Mouse (Mus musculus) forebrain, embryonic 10.5 days (tissue): Measurements from ENCODE around the gene Kcnc4. TPM values are rescaled to one million over a fixed set of nuclear protein-coding genes. Genes with fewer than 3 reads are reported as not detected.

Experiments
- DNase-seq: peaks from one replicate; pipeline ENCODE4 v3.0.0-alpha.2; 2017; ENCODE audit warnings: low spot score; ENCODE audit errors: extremely low spot score
- H3K27ac ChIP-seq: fragments of 300-500 bp; sonication (generic); 2 replicates; pipeline ENCODE4 v1.5.1; 2016; ENCODE audit warnings: mild to moderate bottlenecking
- H3K27me3 ChIP-seq: fragments of 300-500 bp; sonication (generic); 2 replicates; pipeline ENCODE4 v1.6.1; 2016; ENCODE audit warnings: mild to moderate bottlenecking; ENCODE audit not compliant: poor library complexity, severe bottlenecking
- H3K36me3 ChIP-seq: fragments of 300-500 bp; sonication (generic); replicated peaks from 2 replicates; pipeline ENCODE4 v1.6.1; 2016; ENCODE audit warnings: mild to moderate bottlenecking, moderate library complexity
- H3K4me1 ChIP-seq: fragments of 300-500 bp; sonication (generic); 2 replicates; pipeline ENCODE4 v1.6.1; 2016
- H3K4me3 ChIP-seq: fragments of 300-500 bp; sonication (generic); 2 replicates; pipeline ENCODE4 v1.5.1; 2016; ENCODE audit warnings: mild to moderate bottlenecking, moderate library complexity
- H3K9me3 ChIP-seq: fragments of 300-500 bp; sonication (generic); 2 replicates; pipeline ENCODE4 v1.6.1; 2016; ENCODE audit warnings: mild to moderate bottlenecking, moderate library complexity
- WGBS: fragments of 180-500 bp; shearing (Covaris S2); methylation state at CpG from one replicate; pipeline ENCODE4 v1.1.7; 2016; 5-methylcytosine and 5-hydroxymethylcytosine counted together
- polyA plus RNA-seq: library from polyadenylated mRNA; unstranded; fragments of >200 nt; fragmentation: Nextera tagmentation; extraction: Ambion mirVana; gene quantifications from 2 replicates; pipeline ENCODE4 v1.2.1, GENCODE M21; 2016

Kcnc4 gene
- polyA plus RNA-seq, 1 experiment from 2014 or later: not detected

DNA sequence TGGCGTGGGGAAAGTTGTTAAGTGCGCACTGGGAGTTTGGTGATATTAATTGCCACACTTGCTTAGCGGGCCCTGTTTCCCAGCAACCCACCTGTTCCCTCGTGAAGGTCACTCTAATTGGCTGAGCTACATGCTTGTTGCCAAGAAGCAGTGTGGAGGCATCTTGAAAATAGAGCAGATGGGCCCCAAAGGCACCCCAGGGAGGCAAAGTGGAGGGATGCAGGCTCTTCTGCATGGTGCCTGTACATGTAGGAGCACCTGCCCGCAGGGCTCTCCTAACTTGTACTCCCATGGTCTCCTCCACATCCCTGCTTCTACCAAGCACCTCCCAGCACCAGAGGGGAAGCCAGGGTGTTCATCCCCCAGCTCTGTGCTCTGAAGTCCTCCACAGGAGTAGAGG lies 15.5 kb downstream of the Kcnc4 start:
- Histone ChIP-seq H3K36me3 (no peaks in the 10 kb centered on the region), H3K27me3 (no peaks in the 10 kb centered on the region; the same call in 1 of the 2 replicates), H3K9me3 (no peaks in the 10 kb centered on the region), H3K27ac (no peak overlapping the region), H3K4me1 (0 out of 2 replicates have a peak, but pooled peaks cover 11% of the 10 kb centered on the region), H3K4me3 (no peak overlapping the region)
- no peak for DNase-seq
- 84% methylated on average over 5 of the region's 5 CpGs for WGBS

- H3K4me3 ChIP-seq: no peak overlapping the region
- DNase-seq: no peak
- H3K36me3 ChIP-seq: no peaks in the 10 kb centered on the region
- H3K9me3 ChIP-seq: no peaks in the 10 kb centered on the region
- 0 out of 2 replicates have a peak, but pooled peaks cover 11% of the 10 kb centered on the region for H3K4me1 ChIP-seq
- 84% methylated on average over 11 of the region's 11 CpGs for WGBS
- no peaks in the 10 kb centered on the region; the same call in 1 of the 2 replicates for H3K27me3 ChIP-seq
- peak overlapping the region; percentile 35; the same call in 1 of the 2 replicates for H3K27ac ChIP-seq
Measured at GRCm38 (mm10) chr3:107442191-107442590, 17.2 kb downstream of the Kcnc4 start.

DNA sequence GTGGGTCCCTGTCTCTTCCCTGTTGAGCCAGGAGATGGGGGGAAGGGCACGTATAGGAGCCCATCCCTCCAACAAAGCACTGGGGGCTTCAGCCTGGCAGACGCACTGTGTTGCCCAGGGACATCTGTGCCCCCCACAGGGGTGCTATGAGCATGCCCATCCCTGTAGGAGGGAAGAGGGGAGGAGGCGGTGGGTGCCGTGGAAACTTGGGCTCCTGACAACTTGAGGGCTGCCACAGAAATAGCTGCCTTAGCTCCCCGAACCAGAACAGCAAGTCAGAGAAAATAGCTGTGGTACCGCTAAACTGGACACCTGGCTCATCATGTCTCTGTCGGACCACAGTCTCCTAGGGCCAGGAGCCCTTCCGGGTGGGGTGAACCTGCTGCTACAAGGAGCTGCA lies 18.0 kb downstream of the Kcnc4 start:
- DNase-seq: no peak
- Histone ChIP-seq H3K9me3 (no peaks in the 10 kb centered on the region), H3K4me1 (0 out of 2 replicates have a peak, but pooled peaks cover 11% of the 10 kb centered on the region), H3K27me3 (no peaks in the 10 kb centered on the region; the same call in 1 of the 2 replicates), H3K4me3 (no peak overlapping the region), H3K36me3 (no peaks in the 10 kb centered on the region), H3K27ac (no peak overlapping the region)
- 85% methylated on average over 8 of the region's 8 CpGs for WGBS

DNA sequence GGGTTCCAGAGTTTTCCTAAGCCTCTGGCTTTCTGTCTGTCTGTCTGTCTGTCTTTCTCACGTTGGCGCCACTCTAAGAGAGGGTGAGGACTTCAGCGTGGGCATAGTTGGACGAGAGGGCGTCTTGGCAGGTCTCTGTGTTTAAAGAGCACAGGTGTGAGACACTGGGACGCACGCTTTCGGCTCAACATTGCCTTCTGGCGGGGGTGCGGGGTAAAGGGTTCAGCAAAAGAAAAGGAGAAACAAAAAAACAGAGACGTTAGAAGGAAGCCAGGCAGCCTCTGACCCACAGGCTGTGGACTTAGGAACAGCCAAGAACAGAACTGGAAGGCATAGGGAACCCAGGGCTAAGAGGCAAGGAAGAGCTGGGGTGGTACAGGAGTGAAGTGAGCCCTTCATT lies 20.1 kb downstream of the Kcnc4 start:
- WGBS: 90% methylated on average over 11 of the region's 11 CpGs
- Histone ChIP-seq H3K27ac (no peak overlapping the region), H3K9me3 (no peaks in the 10 kb centered on the region), H3K36me3 (no peaks in the 10 kb centered on the region), H3K4me3 (no peak overlapping the region), H3K27me3 (no peaks in the 10 kb centered on the region), H3K4me1 (0 out of 2 replicates have a peak, but pooled peaks cover 11% of the 10 kb centered on the region)
- DNase-seq: no peak

GRCm38 (mm10) chr3:107437666-107438065 lies 21.7 kb downstream of the Kcnc4 start:
- no peaks in the 10 kb centered on the region for H3K27me3 ChIP-seq
- 0 out of 2 replicates have a peak, but pooled peaks cover 4% of the 10 kb centered on the region for H3K4me1 ChIP-seq
- H3K9me3 ChIP-seq: no peaks in the 10 kb centered on the region
- no peaks in the 10 kb centered on the region for H3K36me3 ChIP-seq
- no peak overlapping the region for H3K4me3 ChIP-seq
- no peak overlapping the region for H3K27ac ChIP-seq
- DNase-seq: no peak
- 85% methylated on average over 2 of the region's 2 CpGs for WGBS

DNA sequence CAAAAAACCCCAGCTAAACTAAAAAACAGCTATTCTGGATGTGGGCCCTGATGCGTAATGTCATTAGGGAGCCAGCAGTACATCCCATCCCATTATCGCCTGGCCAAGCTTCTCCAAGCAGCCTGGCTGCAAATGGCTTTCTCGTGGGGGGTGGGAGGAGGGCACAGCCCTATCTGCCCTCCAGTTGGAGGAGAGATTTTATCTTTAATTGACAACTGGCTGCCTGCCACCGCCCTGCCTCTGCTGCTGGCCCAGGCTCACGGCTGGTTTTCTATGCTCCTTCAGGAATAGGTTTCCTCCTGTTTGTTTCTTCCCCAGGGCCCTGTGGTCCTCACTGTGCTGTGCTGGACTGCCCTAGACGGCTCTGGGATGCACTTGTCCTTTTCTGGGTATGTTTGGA lies 22.9 kb downstream of the Kcnc4 start:
- Histone ChIP-seq H3K36me3 (no peaks in the 10 kb centered on the region), H3K9me3 (no peaks in the 10 kb centered on the region), H3K27ac (no peak overlapping the region), H3K4me3 (no peak overlapping the region), H3K4me1 (no peaks in the 10 kb centered on the region), H3K27me3 (no peaks in the 10 kb centered on the region)
- 79% methylated on average over 6 of the region's 6 CpGs for WGBS
- DNase-seq: no peak

- 78% methylated on average over 9 of the region's 9 CpGs for WGBS
- no peaks in the 10 kb centered on the region for H3K36me3 ChIP-seq
Measured at GRCm38 (mm10) chr3:107433614-107434013, 25.7 kb downstream of the Kcnc4 start.

GRCm38 (mm10) chr3:107431268-107431667 lies 28.1 kb downstream of the Kcnc4 start:
- Histone ChIP-seq H3K4me3 (no peak overlapping the region), H3K27me3 (no peaks in the 10 kb centered on the region), H3K36me3 (no peaks in the 10 kb centered on the region), H3K4me1 (0 out of 2 replicates have a peak, but pooled peaks cover 3% of the 10 kb centered on the region), H3K9me3 (no peaks in the 10 kb centered on the region), H3K27ac (no peak overlapping the region)
- DNase-seq: no peak
- WGBS: 71% methylated on average over 1 of the region's 1 CpGs

More at GRCm38 (mm10) chr3:107433614-107434013, 25.7 kb downstream of the Kcnc4 start:
- no peaks in the 10 kb centered on the region for H3K27me3 ChIP-seq
- no peak for DNase-seq
- H3K27ac ChIP-seq: no peak overlapping the region
- no peak overlapping the region for H3K4me3 ChIP-seq
- H3K9me3 ChIP-seq: no peaks in the 10 kb centered on the region
- H3K4me1 ChIP-seq: 0 out of 2 replicates have a peak, but pooled peaks cover 3% of the 10 kb centered on the region

- Histone ChIP-seq H3K4me1 (no peaks in the 10 kb centered on the region; the same call in 1 of the 2 replicates), H3K9me3 (no peaks in the 10 kb centered on the region), H3K27me3 (no peaks in the 10 kb centered on the region), H3K4me3 (no peak overlapping the region), H3K36me3 (no peaks in the 10 kb centered on the region), H3K27ac (no peak overlapping the region)
- no peak for DNase-seq
- WGBS: 81% methylated on average over 11 of the region's 11 CpGs
Measured at GRCm38 (mm10) chr3:107424258-107425041, 34.9 kb downstream of the Kcnc4 start.

DNA sequence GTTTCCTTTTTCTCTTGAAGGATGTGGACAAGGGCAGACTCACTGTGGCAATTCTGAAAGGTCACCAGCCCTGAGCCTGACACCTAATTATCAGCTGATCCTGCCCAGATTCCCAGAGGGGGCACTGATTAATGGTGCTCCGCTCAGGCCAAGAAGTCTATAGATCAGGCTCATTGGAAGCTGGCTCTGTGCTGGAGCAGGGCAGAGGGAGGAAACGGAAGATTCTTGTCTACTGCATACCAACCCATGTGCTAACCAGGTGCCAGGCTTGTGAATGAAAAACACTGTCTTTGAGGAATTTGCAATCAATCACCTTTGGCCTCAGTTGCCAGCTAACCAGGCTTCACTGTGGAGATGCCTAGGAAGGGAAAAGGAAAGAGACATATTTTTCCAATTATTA lies 39.2 kb downstream of the Kcnc4 start:
- no peak for DNase-seq
- H3K4me1 ChIP-seq: no peaks in the 10 kb centered on the region; the same call in 1 of the 2 replicates
- no peaks in the 10 kb centered on the region for H3K27me3 ChIP-seq
- no peak overlapping the region for H3K4me3 ChIP-seq
- no peaks in the 10 kb centered on the region for H3K36me3 ChIP-seq
- H3K9me3 ChIP-seq: no peaks in the 10 kb centered on the region
- 68% methylated on average over 2 of the region's 2 CpGs for WGBS
- no peak overlapping the region for H3K27ac ChIP-seq

DNA sequence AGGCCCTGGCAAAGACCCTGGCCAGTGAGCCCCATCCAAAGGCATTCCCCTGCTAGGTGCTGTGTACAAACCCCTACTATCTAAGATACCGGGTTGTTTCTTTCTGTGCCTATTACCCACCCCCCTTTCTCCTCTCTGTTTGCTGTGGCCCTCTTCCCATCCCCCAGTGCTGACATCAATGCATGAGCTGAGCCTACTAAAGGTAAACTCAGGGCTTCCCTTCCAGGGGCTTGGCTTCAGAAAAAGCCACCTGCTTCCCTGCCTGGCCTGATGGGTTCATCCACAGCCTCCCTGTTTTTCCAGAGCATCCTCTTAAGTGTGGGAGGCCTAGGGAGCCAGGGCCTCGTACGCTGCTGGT lies 42.1 kb downstream of the Kcnc4 start:
- no peak for DNase-seq
- H3K27me3 ChIP-seq: no peaks in the 10 kb centered on the region
- no peak overlapping the region for H3K27ac ChIP-seq
- no peaks in the 10 kb centered on the region for H3K36me3 ChIP-seq
- 78% methylated on average over 3 of the region's 3 CpGs for WGBS
- no peaks in the 10 kb centered on the region for H3K9me3 ChIP-seq
- H3K4me1 ChIP-seq: peaks cover 3% of the 10 kb centered on the region; the same call in 1 of the 2 replicates
- no peak overlapping the region for H3K4me3 ChIP-seq

- H3K4me1 ChIP-seq: peaks cover 7% of the 10 kb centered on the region
- 89% methylated on average over 9 of the region's 9 CpGs for WGBS
- H3K27me3 ChIP-seq: no peaks in the 10 kb centered on the region
Measured at GRCm38 (mm10) chr3:107416541-107417286, 42.6 kb downstream of the Kcnc4 start.

GRCm38 (mm10) chr3:107413093-107413492 lies 46.3 kb downstream of the Kcnc4 start:
- WGBS: 30% methylated on average over 2 of the region's 2 CpGs
- Histone ChIP-seq H3K27ac (no peak overlapping the region), H3K27me3 (no peaks in the 10 kb centered on the region), H3K4me3 (no peak overlapping the region), H3K36me3 (no peaks in the 10 kb centered on the region), H3K9me3 (no peaks in the 10 kb centered on the region), H3K4me1 (peaks cover 11% of the 10 kb centered on the region)
- DNase-seq: no peak

More at GRCm38 (mm10) chr3:107416541-107417286, 42.6 kb downstream of the Kcnc4 start:
- no peaks in the 10 kb centered on the region for H3K36me3 ChIP-seq
- no peak overlapping the region for H3K27ac ChIP-seq
- no peak overlapping the region for H3K4me3 ChIP-seq
- no peaks in the 10 kb centered on the region for H3K9me3 ChIP-seq
- no peak for DNase-seq
